Mouse (Mus musculus) right cerebral cortex, postnatal 4 days (tissue): ENCODE measurements around the gene Mobp.
A peak's percentile ranks its signal among the peaks of the same experiment; 100 is the strongest.
"Not testable (repeated sequence)": the region's sequence is repeated elsewhere in the genome, so short reads cannot be mapped to it uniquely, and the experiment has no call there.

ENCODE experiments used
- DNase-seq: peaks from one replicate; pipeline ENCODE4 v3.0.0-alpha.2; 2022

Gene Mobp

DNA sequence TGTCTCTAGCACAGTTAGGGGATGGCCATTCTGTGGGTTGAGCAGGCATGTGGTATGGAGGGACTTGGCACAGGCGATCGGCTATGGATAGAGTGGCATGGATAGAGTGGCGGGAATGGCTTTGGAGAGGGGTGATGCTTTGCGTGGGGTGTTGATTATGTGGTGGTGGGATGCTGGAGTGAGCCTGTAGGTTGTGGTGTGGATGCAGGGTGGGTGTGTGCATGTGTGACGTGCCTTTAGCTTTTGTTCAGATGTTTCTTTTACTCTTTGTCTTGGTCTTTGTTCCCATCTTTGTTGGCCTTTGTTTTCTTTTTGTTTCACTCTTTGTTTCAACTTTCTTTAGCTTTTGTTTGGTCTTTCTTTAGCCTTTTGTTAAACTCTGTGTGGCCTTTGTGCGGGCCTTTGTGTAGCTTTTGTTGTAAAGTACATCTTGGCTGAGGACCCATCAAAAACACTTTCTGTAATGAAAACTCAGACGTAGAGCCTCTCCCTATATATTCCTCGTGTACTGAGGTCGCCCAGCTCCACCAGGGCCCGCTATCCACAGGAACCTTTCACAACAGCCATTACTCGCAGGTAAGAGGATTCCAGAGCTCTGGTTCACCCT, at the start of gene Mobp:
Mobp (plus strand) TSS at position 486 of the 607 bp plus-strand sequence.
- no peak for DNase-seq

DNA sequence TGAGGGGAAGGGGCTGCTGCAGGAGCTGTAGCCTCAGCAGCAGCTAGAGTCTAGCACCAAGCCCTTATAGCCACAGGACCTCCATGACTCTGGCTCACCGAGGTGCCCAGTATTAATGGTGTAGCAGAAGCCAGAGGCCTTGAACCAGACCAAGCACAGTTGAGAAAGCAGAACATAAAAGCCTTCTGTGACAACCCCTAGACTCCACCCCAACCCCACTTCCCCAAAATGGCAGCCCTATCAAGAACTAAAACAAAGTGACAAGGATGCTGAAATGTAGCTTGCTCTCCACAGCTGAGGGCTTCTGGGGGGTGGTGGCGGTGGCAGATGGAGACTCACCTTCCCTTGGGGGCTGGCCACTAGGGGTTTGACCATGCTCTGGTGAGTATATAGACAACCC, 48.3 kb upstream of the Mobp start:
- DNase-seq = no peak

DNA sequence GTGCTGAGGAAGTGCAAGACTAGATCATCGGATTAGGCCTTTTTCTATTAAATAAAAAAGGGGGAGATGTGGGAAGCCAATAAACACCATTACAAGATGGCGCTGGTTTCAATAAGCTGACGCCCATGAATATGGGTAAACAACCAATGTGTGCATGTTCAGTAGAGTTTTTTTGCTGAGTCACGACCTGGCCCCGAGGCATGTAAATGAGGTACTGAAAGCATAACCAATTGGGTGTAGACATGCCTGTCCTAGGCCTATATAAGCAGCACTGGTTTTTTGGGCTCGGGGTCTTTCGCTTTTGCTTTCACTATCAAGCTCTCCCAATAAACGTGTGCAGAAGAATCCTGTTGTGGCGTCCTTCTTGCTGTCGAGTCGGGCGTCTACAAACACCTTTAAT, 40.6 kb upstream of the Mobp start:
- DNase-seq = not testable (repeated sequence)

DNA sequence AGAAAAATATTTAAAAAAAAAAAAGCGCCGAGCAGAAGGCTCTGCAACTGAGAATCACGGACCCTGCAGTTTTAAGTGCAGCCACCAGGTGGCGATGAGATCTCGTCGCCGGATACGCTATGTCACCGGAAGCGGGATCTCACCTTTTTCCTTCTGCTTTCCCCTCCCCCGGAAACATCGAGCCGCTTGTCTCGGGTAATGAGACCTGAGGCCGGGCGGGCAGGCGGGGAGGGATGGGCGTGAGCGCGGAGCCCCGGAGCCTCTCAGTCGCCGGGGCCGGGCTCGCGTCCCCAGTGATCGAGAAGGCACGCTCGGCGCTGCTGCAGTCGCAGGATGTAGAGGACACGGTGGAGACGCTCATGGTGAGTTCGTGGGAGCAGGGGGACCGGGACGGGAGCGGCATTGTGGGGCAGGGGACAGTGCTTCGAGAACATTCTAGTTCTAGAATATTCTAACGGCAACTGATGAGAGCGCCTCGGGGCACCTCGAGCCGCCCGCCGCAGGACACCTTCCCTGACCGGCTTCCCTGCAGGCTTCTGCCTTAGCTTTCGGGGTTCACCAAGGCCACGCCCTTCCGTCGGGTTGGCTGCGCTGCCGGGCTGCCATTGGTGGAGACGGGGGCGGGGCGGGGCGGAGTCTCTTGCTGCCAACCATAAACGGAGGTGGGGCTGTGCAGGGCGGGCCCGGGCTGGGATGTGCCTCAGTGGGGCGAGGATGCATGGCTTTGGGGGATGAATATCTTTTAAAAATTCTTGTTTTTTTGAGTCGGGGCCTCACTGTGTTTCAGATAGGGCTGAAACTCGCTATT, 39.1 kb upstream of the Mobp start, which contains the start of gene Slc25a38:
Slc25a38 (plus strand) TSS at position 164 of the 808 bp plus-strand sequence.
- DNase-seq = peak; percentile 97

DNA sequence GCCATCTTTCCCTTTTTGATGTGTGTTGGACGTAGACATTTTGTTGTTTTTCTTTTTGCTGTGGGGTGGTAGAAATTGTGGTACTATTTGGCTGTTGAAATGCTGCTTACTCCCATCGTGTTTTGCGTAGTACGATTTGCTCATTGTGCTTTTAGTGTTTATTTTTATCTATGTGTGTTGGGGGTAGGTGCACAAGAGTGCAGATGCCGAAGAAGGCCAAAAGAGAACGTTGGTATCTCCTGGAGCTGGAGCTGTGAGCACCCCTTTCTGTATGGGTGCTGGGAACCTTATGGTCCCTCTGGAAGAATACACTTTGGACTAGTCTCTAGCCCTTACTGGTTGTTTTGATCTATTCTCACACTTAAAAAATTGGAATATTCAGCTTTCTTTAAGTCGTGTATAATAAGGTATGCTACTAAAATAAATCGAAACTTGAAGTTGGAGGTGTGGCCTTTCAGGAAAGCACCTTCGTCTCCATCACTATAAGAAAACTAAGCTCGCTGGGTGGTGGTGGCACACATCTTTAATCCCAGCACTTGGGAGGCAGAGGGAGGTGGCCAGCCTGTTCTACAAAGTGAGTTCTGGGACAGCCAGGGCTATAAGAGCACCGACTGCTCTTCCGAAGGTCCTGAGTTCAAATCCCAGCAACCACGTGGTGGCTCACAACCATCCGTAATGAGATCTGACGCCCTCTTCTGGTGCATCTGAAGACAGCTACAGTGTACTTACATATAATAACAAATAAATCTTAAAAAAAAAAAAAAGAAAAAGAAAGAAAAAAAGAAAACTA, 38.2 kb upstream of the Mobp start:
- DNase-seq = no peak

DNA sequence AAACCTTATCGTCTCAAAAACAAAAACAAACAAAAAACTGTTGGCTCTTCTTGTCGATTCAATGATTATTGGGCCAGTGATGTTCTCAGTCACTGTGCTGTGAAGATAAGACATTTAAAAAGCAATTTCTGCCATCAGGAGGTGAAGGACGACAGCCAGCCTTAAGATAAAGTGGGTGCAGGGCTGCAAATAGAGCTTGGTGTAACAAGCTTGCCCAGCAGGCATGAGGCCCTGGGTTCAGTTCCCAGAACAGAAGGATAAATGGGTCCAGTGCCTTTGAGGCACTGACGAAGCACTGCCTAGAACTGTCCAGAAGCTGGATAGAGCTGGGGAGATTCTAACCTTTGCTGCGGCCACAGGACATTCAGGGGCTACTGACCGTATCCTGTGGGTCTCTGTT, 37.0 kb upstream of the Mobp start:
- no peak for DNase-seq

DNA sequence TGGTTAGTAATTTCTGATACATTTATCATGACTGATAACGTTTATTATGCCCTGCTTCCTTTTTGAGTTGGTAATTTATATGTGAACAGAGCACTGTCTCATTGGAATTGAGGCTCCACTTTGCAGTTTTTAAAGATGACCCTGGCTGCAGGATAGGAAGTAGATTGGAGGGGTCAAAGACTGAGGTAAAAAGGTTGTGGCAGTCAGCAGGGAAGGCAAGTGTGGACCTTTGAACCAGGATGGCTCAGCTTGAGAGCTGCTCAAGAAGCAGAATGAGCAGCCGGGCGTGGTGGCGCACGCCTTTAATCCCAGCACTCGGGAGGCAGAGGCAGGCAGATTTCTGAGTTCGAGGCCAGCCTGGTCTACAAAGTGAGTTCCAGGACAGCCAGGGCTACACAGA, 36.1 kb upstream of the Mobp start:
- no peak for DNase-seq

DNA sequence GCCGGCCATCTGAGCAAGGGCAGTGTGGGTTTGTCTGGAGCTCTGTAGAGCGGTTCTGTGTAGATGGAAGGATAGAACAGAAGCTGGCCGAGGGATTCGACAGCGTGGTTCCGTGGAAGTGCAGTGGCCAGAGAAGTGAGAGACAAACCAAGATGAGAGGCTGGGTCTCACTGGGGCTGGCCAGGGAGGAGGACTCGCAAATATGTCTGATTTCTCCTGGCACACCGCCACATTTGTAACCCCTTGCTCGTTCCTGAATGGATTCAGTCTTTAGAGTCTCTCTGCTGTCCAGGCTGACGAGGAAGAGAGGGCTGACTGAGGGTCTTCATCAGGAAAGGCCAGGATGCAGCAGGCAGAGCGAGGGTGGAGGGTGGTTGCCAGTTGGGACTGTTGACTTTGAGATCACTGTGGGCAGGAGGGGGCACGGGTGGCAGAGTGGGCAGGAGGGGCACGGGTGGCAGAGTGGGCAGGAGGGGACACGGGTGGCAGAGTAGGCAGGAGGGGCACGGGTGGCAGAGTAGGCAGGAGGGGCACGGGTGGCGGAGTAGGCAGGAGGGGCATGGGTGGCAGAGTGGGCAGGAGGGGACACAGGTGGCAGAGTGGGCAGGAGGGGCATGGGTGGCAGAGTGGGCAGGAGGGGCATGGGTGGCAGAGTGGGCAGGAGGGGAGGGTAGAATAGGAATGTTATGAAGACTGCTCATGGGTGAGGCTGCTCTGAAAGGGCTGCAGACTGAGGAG, 35.3 kb upstream of the Mobp start:
- no peak for DNase-seq

DNA sequence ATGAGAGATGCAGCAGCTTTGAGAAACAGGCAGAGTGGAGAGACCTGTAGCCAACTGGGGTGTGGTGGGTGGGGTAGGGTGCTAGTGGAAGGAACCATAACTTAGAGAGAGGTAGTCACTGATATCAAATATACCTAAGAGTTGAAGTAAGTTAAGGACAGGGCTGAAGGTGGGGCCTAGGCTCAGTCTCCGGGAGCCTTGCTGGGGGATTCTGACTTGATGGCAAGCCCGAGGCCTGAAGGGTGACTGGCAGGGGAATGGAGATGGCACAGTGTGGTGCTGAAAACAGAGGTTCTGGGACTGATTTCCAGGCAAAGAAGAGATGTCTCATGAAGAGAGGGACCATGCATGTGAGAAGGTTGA, 34.7 kb upstream of the Mobp start:
- DNase-seq = no peak

DNA sequence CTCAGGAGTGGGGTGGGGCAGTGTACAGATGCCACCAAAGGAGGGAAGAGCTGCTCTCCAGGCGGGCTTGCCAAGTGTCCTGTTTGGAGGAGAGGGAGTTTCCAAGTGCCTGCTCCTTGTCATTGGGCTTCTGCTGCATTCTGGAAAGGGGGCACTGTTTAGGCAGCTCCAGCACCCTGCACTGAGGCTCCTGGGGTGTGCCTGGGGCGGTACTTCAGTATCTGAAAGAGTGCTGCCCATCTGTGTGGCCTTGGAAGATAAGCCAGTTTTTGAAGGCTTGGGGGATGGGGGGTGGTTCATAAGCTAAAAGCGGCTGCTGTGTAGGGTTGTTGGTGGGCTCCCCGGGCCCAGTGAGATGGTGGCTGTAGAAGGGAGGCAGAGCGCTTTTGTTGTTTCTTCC, 33.9 kb upstream of the Mobp start:
- no peak for DNase-seq

DNA sequence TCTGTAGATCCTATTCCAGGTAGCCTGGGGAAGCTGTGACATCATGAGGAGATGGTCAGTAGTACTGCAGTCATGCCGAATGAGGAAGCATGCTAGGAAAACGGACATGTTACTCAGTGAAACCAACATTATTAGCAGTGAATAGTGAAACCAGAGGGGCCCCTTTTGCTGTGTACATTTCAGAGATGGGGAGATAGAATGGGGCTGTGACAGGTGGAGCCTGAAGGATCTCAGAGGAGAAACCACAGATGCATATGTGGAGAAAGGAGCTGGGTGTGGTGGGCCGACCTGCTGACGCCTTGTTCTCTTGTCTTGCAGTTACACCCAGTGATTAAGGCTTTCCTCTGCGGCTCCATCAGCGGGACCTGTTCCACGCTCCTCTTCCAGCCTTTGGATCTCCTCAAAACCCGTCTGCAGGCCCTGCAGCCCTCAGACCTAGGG, 33.3 kb upstream of the Mobp start:
- DNase-seq = no peak

DNA sequence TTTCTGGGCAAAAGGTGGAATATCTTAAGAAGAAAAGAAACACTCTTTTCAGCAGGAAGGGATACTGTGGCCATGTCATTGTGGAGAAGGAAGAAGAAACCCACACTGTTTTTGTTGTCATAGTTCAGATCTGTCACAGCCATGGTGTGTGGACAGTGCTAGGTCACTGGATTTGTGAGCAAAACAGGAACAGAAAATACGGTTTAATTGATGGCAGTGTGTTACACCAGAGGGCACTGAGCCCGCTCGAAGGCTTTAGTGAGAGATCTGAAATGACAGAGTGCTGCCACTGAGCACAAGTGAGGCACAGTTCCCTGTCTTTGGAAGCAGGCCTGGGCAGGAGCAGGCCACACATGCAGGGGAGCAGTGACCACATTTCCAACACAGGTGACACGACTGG, 31.3 kb upstream of the Mobp start:
- no peak for DNase-seq

DNA sequence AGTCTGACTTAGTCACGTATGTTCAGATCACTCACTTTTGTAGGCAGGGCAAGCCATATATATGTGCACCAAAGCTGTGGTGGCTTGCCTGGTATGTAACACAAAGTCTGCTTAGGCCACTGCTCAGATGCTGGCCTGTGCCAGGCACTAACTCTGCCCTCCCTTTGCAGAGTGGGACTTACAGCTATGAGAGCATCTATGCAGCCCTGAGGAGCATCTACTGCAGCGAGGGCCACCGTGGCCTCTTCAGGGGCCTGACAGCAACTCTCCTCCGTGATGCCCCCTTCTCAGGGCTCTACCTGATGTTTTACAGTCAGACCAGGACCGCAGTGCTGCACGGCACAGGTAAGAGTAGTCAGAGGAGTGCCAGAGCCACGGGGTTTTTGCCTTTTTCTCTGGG, 29.0 kb upstream of the Mobp start:
- DNase-seq = no peak

DNA sequence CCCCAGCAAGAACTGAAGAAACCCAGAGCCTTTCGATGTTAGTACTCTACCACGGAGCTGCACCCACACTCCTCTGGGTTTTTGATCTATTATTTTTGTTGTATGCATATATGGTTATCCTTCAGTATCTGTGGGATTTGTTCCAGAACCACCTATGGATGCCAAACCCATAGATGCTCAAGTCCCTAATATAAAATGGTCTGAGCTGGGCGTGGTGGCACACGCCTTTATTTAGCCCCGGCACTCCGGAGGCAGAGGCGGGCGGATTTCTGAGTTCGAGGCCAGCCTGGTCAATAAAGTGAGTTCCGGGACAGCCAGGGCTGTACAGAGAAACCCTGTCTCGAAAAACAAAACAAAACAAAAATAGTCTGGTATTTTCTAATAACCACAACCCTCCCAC, 22.6 kb upstream of the Mobp start:
- DNase-seq = no peak

DNA sequence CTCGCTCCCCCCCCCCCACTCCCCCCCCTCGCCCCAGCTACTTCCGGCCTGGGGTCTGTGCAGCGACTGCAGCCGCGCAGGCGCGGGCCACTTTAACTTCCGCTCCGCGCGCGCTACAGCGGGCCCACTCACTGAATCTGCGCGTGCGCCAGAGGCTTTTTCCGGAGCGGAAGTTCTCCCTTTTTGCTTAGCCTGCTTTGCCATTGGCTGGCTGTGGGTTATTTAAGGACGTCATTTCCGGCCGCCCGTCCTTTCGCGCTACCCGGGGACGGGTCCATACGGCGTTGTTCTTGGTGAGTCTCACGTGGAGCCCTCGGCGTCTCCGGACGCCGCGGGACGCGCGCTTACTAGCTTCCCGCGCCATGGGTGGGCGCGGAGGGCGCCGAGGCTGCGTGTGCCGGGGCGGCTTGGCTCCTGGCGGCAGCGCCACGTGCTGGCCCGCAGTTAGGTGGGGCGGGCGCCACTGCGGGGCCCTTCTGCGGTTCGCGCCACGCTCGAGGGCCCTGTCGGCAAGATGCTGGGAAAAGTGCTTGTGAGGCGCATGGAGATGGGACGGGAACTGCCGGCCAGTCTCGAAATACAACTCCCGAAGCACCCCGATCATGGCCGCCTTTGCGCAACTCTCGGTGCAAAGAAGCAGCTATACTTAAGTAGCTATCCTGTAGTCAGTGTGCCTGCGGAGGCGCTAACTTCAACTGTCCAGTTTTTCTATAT, 21.8 kb upstream of the Mobp start, which contains the start of gene Rpsa:
Rpsa (plus strand) TSS at position 152 of the 714 bp plus-strand sequence.
- peak; percentile 95 for DNase-seq

DNA sequence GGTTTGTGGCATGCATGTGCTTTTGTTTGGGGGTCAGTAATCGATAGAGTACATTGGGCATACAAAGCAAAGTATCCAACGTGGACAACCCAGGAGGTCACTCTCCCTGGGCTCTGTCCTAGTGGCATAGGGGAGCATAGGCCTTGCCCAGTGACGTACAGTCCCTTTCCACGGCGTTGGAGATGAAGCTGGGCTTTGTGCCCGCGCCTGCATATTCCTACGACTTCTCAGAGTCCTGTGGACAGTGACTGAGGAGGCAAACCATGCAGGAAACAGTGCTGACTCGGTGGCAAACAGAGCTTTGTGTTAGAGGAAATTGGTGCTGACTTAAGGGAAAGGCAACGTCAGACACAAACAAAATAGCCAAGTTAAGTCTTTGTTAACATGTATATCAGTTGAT, 20.2 kb upstream of the Mobp start:
- DNase-seq = no peak

DNA sequence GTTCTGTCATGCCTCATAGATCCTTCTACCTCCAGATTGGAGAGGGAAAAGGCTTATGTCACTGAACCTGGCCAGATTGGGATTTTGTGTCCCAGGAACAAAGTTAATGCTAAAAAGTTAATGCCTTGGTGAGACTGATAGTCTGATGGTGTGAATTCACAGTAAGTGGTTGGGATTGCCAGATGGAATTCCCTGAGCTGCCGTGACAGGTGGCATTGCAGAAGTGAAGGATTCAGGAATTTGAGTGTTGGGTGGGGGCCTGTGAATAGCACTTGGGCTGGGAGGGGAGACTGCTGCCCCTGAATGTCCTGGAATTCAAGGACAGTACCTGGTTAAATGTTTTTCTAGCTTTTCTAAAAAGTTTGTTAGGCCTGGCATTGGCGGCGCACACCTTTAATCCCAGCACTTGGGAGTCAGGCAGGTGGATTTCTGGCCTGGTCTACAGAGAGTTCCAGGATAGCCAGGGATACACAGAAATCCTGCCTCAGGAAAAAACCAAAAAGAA, 17.7 kb upstream of the Mobp start:
- no peak for DNase-seq

DNA sequence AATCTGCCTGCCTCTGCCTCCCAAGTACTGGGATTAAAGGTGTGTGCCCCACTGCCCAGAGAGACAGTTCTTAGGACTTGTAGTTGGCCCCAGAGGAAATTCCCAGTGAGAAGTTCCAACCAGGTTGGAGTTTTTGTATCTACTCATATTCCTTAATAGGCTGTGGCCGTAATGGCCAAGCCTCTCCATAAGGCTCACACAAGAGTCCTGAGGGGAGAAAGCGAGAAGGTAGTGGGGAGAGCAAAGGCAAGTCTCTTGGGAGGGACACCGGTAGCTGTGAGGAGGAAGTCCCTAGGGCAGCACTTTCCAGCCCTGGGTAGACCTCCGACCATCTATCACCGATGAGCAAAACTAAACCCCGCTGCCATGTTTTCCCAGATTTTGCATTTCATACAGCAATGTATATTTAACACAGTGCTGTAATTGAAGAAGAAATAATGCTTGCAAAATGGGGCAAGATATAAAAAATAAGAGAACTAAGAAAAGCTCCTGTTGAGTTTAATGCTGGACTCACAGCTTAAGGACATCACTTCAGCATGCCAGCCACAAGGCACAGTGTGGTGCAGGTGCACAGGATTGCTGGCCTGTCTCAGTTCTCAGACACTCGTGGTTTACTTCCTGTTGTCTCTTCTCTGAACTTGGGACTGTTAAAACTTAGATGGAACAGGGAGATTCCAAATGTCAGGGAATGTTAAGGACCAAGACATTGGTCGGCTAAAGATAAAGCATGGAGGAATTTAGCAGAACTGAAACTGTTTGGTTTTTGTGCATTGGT, 16.3 kb upstream of the Mobp start:
- DNase-seq = no peak

DNA sequence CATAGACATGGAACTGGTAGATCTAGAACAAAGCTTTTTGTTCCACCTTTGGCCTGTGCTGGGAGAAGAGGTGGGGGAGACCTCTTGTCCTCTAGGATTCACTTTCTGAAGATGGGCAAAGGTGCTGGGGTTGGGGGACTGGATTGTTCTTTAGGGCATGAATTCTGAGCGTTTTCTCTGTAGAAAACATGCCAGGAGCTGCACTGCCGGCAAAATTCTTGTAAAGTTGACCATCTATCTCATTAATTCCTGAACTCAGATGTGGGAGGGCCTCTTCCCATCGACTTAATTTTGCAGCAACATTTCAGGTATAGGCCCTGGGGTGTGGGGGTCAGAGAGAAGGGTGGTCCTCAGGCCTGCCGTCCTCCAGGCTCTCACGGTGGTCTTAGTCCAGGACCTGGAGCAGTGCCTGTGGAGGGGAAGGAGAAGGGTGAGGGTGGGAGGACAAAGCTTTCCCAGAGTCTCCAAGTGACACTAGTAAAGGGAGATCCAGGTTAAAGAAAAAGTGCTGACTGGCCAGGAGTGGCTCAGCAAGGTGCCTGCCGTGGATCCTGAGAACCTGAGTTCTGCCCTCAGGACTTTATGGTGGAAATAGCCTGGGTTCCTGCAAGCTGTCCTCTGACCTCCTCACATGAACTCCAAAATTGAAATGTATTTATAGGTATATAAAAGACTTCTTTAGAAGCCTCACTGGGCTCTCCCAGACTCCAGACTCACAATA, 15.6 kb upstream of the Mobp start:
- no peak for DNase-seq

DNA sequence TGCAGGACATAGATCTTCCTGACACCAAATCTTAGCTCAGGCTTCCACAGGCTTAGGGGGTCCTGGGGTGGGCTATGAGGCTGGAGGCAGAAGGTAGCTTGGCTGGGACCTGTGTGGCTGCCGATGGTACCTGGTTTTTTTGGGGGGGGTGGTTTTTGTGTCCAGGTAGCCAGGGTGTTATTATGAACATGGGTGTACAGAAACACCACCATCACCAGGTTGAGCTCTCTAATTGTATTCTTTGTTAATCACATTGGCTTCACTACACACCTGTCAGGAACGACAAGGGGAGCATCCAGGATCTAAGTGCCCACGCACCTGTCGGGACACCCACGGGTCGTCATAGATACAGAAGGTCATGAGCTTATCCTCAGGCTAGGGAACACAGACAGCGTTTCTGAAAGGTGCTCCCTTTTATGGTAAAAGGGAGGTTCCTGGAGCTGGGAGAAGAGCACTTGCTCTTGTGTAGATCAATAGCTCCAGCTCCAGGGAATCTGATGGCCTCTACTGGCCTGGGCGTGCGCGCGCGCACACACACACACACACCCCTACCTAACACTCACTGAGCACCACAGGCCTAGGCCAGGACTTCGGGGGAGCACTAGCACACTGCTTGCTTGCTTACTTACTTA, 14.9 kb upstream of the Mobp start:
- DNase-seq = no peak
